Mouse (Mus musculus): ENCODE data around the gene 4930426L09Rik.
"Not testable (repeated sequence)": the region's sequence is repeated elsewhere in the genome, so short reads cannot be mapped to it uniquely, and the experiment has no call there.

The 4930426L09Rik gene

GRCm38 (mm10) chr2:18970461-18970860, 27.7 kb upstream of the 4930426L09Rik start:
- no peak for DNase-seq (ENCODE audit: low read depth, low spot score)

GRCm38 (mm10) chr2:18971564-18971963, 26.6 kb upstream of the 4930426L09Rik start:
- DNase-seq (ENCODE audit: low read depth, low spot score): no peak

GRCm38 (mm10) chr2:18974882-18975645, 23.1 kb upstream of the 4930426L09Rik start:
- DNase-seq (ENCODE audit: low read depth, low spot score): no peak

- DNase-seq (ENCODE audit: low read depth, low spot score): no peak
These were observed 22.0 kb upstream of the 4930426L09Rik start for GRCm38 (mm10) chr2:18976175-18976574.

GRCm38 (mm10) chr2:18977201-18977805, 20.8 kb upstream of the 4930426L09Rik start:
- DNase-seq (ENCODE audit: low read depth, low spot score): no peak

- DNase-seq (ENCODE audit: low read depth, low spot score): no peak
These were observed 19.1 kb upstream of the 4930426L09Rik start for GRCm38 (mm10) chr2:18979046-18979445.

GRCm38 (mm10) chr2:18979675-18980074, 18.5 kb upstream of the 4930426L09Rik start:
- no peak for DNase-seq (ENCODE audit: low read depth, low spot score)

GRCm38 (mm10) chr2:18982581-18982980, 15.6 kb upstream of the 4930426L09Rik start:
- DNase-seq (ENCODE audit: low read depth, low spot score): no peak

- DNase-seq (ENCODE audit: low read depth, low spot score): no peak
These were observed 14.6 kb upstream of the 4930426L09Rik start for GRCm38 (mm10) chr2:18983546-18983945.

GRCm38 (mm10) chr2:18984095-18984847, 13.9 kb upstream of the 4930426L09Rik start:
- no peak for DNase-seq (ENCODE audit: low read depth, low spot score)

- DNase-seq (ENCODE audit: low read depth, low spot score): no peak
These were observed 12.6 kb upstream of the 4930426L09Rik start for GRCm38 (mm10) chr2:18985506-18985905.

- no peak for DNase-seq (ENCODE audit: low read depth, low spot score)
These were observed 9.3 kb upstream of the 4930426L09Rik start for GRCm38 (mm10) chr2:18988885-18989284.

- peak; percentile 13 for DNase-seq (ENCODE audit: low read depth, low spot score)
These were observed 5.3 kb upstream of the 4930426L09Rik start for GRCm38 (mm10) chr2:18992512-18993510.

GRCm38 (mm10) chr2:18996451-18997211, 1.5 kb upstream of the 4930426L09Rik start:
- DNase-seq (ENCODE audit: low read depth, low spot score): peak; percentile 17

GRCm38 (mm10) chr2:18997387-18997971, 664 bp upstream of the 4930426L09Rik start:
- DNase-seq (ENCODE audit: low read depth, low spot score): peak; percentile 40

GRCm38 (mm10) chr2:18999395-18999794, 1.3 kb downstream of the 4930426L09Rik start:
- no peak for DNase-seq (ENCODE audit: low read depth, low spot score)

- no peak for DNase-seq (ENCODE audit: low read depth, low spot score)
These were observed 6.7 kb downstream of the 4930426L09Rik start for GRCm38 (mm10) chr2:19004801-19005200.

- no peak for DNase-seq (ENCODE audit: low read depth, low spot score)
These were observed 8.0 kb downstream of the 4930426L09Rik start for GRCm38 (mm10) chr2:19006124-19006523.

GRCm38 (mm10) chr2:19007580-19007979, 9.4 kb downstream of the 4930426L09Rik start:
- no peak for DNase-seq (ENCODE audit: low read depth, low spot score)

- DNase-seq (ENCODE audit: low read depth, low spot score): not testable (repeated sequence)
These were observed 12.4 kb downstream of the 4930426L09Rik start for GRCm38 (mm10) chr2:19010541-19010940.

All from forelimb bud, embryonic 11.5 days (tissue).